In genomic region chr11:71541178-71541845, GRCm38 (mm10) we compare ENCODE assay signal across 14 mouse cellular contexts.
DNase-seq lines count a peak whose midpoint lies in the region; ATAC-seq and TF ChIP-seq lines count a peak whose summit lies in the region.
"Had no signal": no experiment of that assay in that cellular context is flagged by ENCODE, and none has a peak within 500 bp of the region (broad histone marks: within the 10 kb centered on the region; RNA-seq: fewer than 3 reads in every experiment).

No protein-coding gene starts in this region.

- no peaks in the 10 kb centered on the region for H3K9me3 ChIP-seq in midbrain, postnatal 0 days (ENCODE audit: low read length)
- H3K9me3 ChIP-seq: embryonic facial prominence, embryonic 12.5 days; lung, embryonic 15.5 days had no signal

- H3K9ac ChIP-seq in midbrain, postnatal 0 days (replicated peaks; ENCODE audit: low read length, poor library complexity, severe bottlenecking): no peak overlapping the region
- H3K9ac ChIP-seq: embryonic facial prominence, embryonic 12.5 days; lung, embryonic 15.5 days had no signal

- no peak for TF ChIP-seq CTCF in cerebellum, adult 2 months (IDR thresholded peaks at IDR 0.05; ENCODE audit: borderline replicate concordance, insufficient read depth, low read depth, low read length)
- TF ChIP-seq CTCF in midbrain, postnatal 0 days (IDR thresholded peaks at IDR 0.05): no peak

- no peak for ATAC-seq in midbrain, postnatal 0 days (ENCODE audit: low FRiP score)
- ATAC-seq: intestine, embryonic 16.5 days had no signal

- H3K4me2 ChIP-seq in midbrain, postnatal 0 days (ENCODE audit: low read depth, low read length, poor library complexity, severe bottlenecking): no peak overlapping the region
- H3K4me2 ChIP-seq: embryonic facial prominence, embryonic 12.5 days; lung, embryonic 15.5 days had no signal

- H3K27me3 ChIP-seq in cerebellum, adult 2 months (ENCODE audit: control insufficient read depth, insufficient read depth, low read length): no peaks in the 10 kb centered on the region
- no peaks in the 10 kb centered on the region for H3K27me3 ChIP-seq in midbrain, postnatal 0 days (ENCODE audit: insufficient read depth, low read length)
- H3K27me3 ChIP-seq: embryonic facial prominence, embryonic 12.5 days; lung, embryonic 15.5 days had no signal

- WGBS in cerebellum, adult 2 months: 36% methylated on average over 6 of the region's 6 CpGs
- 55% methylated on average over 6 of the region's 6 CpGs for whole genome bisulfite sequencing in midbrain, postnatal 0 days

- H3K4me1 ChIP-seq in cerebellum, adult 2 months (ENCODE audit: control insufficient read depth, insufficient read depth, low read length): 0 out of 2 replicates have a peak, but pooled peaks cover 3% of the 10 kb centered on the region
- H3K4me1 ChIP-seq in midbrain, postnatal 0 days (ENCODE audit: insufficient read depth, low read length): no peaks in the 10 kb centered on the region
- H3K4me1 ChIP-seq: embryonic facial prominence, embryonic 12.5 days; lung, embryonic 15.5 days had no signal

- H3K4me3 ChIP-seq in cerebellum, adult 2 months (replicated peaks; ENCODE audit: insufficient read depth, low read depth, low read length): no peak overlapping the region
- H3K4me3 ChIP-seq in midbrain, postnatal 0 days (ENCODE audit: low read depth, low read length): no peak overlapping the region
- H3K4me3 ChIP-seq: embryonic facial prominence, embryonic 12.5 days; lung, embryonic 15.5 days had no signal

- no peak for TF ChIP-seq POLR2A in cerebellum, adult 2 months (IDR thresholded peaks at IDR 0.05; ENCODE audit: borderline replicate concordance, insufficient read depth, low read length)

- no peak overlapping the region for H3K27ac ChIP-seq in cerebellum, adult 2 months (ENCODE audit: insufficient read depth, low read length)
- no peak overlapping the region for H3K27ac ChIP-seq in midbrain, postnatal 0 days (ENCODE audit: low read depth, low read length)
- H3K27ac ChIP-seq: embryonic facial prominence, embryonic 12.5 days; lung, embryonic 15.5 days had no signal

- H3K36me3 ChIP-seq in midbrain, postnatal 0 days (ENCODE audit: insufficient read depth, low read length): no peaks in the 10 kb centered on the region
- H3K36me3 ChIP-seq: embryonic facial prominence, embryonic 12.5 days; lung, embryonic 15.5 days had no signal

- peak; percentile 20 to 37 for DNase-seq in cerebellum, adult 2 months
- no peak for DNase-seq in cerebellum, postnatal 4 days (ENCODE audit: low spot score in 2 of 2)
- peak; percentile 18 for DNase-seq in kidney, postnatal 14 days
- no peak for DNase-seq in kidney, adult 9 months
- peak; percentile 10 to 13 for DNase-seq in adrenal gland, postnatal 36 days
- DNase-seq in layer of hippocampus, postnatal 10 days (ENCODE audit: low spot score in 2 of 2): peak; percentile 8 to 24
- DNase-seq in spleen, postnatal 14 days (ENCODE audit: low spot score in 2 of 2): no peak
- no peak for DNase-seq in midbrain, postnatal 0 days (ENCODE audit: low spot score)
- DNase-seq: gastrocnemius, postnatal 25 days; heart, postnatal 14 days; midbrain, embryonic 14.5 days had no signal

Comparison
In these comparisons a context has a peak if more than half of its experiments do, and no peak if none do; other contexts are left out.
1. DNase-seq: peak in cerebellum, adult 2 months (2 of 2), kidney, postnatal 14 days (single experiment), adrenal gland, postnatal 36 days (2 of 2) and layer of hippocampus, postnatal 10 days (2 of 2); none in cerebellum, postnatal 4 days (0 of 2), kidney, adult 9 months (single experiment), spleen, postnatal 14 days (0 of 2) and midbrain, postnatal 0 days (single experiment).